ENCODE assay signal across 39 mouse cellular contexts in genomic region chr9:85355559-85355958, GRCm38 (mm10). TPM values are rescaled to one million over a fixed set of nuclear protein-coding genes. Genes with fewer than 3 reads are reported as not detected.
"Had no signal": no experiment of that assay in that cellular context is flagged by ENCODE, and none has a peak within 500 bp of the region (broad histone marks: within the 10 kb centered on the region; RNA-seq: fewer than 3 reads in every experiment).

No protein-coding gene starts in this region.

- H3K27me3 ChIP-seq: embryonic facial prominence, embryonic 12.5 days; embryonic facial prominence, embryonic 13.5 days; embryonic facial prominence, embryonic 15.5 days; forebrain, embryonic 12.5 days; forebrain, embryonic 13.5 days; forebrain, embryonic 15.5 days had no signal

- H3K4me2 ChIP-seq: embryonic facial prominence, embryonic 12.5 days; embryonic facial prominence, embryonic 13.5 days; embryonic facial prominence, embryonic 15.5 days; forebrain, embryonic 12.5 days; forebrain, embryonic 13.5 days; forebrain, embryonic 15.5 days had no signal

- ATAC-seq: forebrain, embryonic 13.5 days; forebrain, embryonic 14.5 days; forebrain, embryonic 15.5 days; forebrain, embryonic 16.5 days; forebrain, postnatal 0 days had no signal

- H3K36me3 ChIP-seq: embryonic facial prominence, embryonic 10.5 days; embryonic facial prominence, embryonic 12.5 days; embryonic facial prominence, embryonic 13.5 days; embryonic facial prominence, embryonic 15.5 days; forebrain, embryonic 10.5 days; forebrain, embryonic 12.5 days; forebrain, embryonic 15.5 days had no signal

- H3K27ac ChIP-seq: embryonic facial prominence, embryonic 10.5 days; embryonic facial prominence, embryonic 12.5 days; embryonic facial prominence, embryonic 13.5 days; embryonic facial prominence, embryonic 15.5 days; forebrain, embryonic 10.5 days; forebrain, embryonic 12.5 days; forebrain, embryonic 13.5 days; forebrain, embryonic 15.5 days; gastrocnemius, adult 2 months; heart, adult 2 months had no signal

- H3K4me3 ChIP-seq: embryonic facial prominence, embryonic 10.5 days; embryonic facial prominence, embryonic 12.5 days; embryonic facial prominence, embryonic 13.5 days; embryonic facial prominence, embryonic 15.5 days; erythroblast, embryonic 14.5 days; forebrain, embryonic 10.5 days; forebrain, embryonic 12.5 days; forebrain, embryonic 13.5 days; forebrain, embryonic 15.5 days; gastrocnemius, adult 2 months; heart, adult 2 months had no signal

- H3K9me3 ChIP-seq: embryonic facial prominence, embryonic 10.5 days; embryonic facial prominence, embryonic 12.5 days; embryonic facial prominence, embryonic 13.5 days; embryonic facial prominence, embryonic 15.5 days; forebrain, embryonic 10.5 days; forebrain, embryonic 12.5 days; forebrain, embryonic 13.5 days; forebrain, embryonic 15.5 days had no signal

- DNase-seq: cerebellum, adult 9-10 months; cerebellum, adult 9-11 months; cerebellum, postnatal 10 days; cerebellum, postnatal 14 days; cerebellum, postnatal 25 days; cerebellum, postnatal 36 days; embryo, embryonic 11 days; forebrain, postnatal 0 days; gastrocnemius, adult 2 months; gastrocnemius, postnatal 10 days; gastrocnemius, postnatal 14 days; gastrocnemius, postnatal 25 days; gastrocnemius, postnatal 36 days; heart, adult 11 months; heart, adult 18-20 months; heart, adult 2 months had no signal

- H3K9ac ChIP-seq: embryonic facial prominence, embryonic 12.5 days; embryonic facial prominence, embryonic 13.5 days; embryonic facial prominence, embryonic 15.5 days; forebrain, embryonic 12.5 days; forebrain, embryonic 13.5 days; forebrain, embryonic 15.5 days; forebrain, postnatal 0 days had no signal

- H3K4me1 ChIP-seq: embryonic facial prominence, embryonic 10.5 days; embryonic facial prominence, embryonic 12.5 days; embryonic facial prominence, embryonic 13.5 days; embryonic facial prominence, embryonic 15.5 days; forebrain, embryonic 10.5 days; forebrain, embryonic 12.5 days; forebrain, embryonic 13.5 days; forebrain, embryonic 15.5 days had no signal

RNA-seq across cellular contexts. Expression of gene Gm11114, which starts 43.0 kb away (rescaled TPM):
- total RNA-seq: common myeloid progenitor, adult 5-6 weeks; forebrain, postnatal 0 days; gastrocnemius, adult 18-20 months; gastrocnemius, adult 2 months; gastrocnemius, adult 8-10 months; gastrocnemius, postnatal 10 days; gastrocnemius, postnatal 14 days; gastrocnemius, postnatal 25 days; gastrocnemius, postnatal 36 days; gastrocnemius, postnatal 4 days; granulocyte monocyte progenitor cell, adult 5-6 weeks; heart, adult 18-20 months; heart, adult 2 months; heart, adult 8-10 months had no signal
- polyA plus RNA-seq: cortical plate, adult 2 months; embryonic facial prominence, embryonic 10.5 days; embryonic facial prominence, embryonic 11.5 days; embryonic facial prominence, embryonic 12.5 days; embryonic facial prominence, embryonic 13.5 days; embryonic facial prominence, embryonic 14.5 days; embryonic facial prominence, embryonic 15.5 days; erythroblast, embryonic 14.5 days; forebrain, embryonic 10.5 days; forebrain, embryonic 11.5 days; forebrain, embryonic 12.5 days; forebrain, embryonic 13.5 days; forebrain, embryonic 14.5 days; forebrain, embryonic 15.5 days; forebrain, embryonic 16.5 days; forebrain, postnatal 0 days; frontal cortex, adult 2 months; gonadal fat pad, adult 2 months; heart, adult 2 months had no signal
